Mouse (Mus musculus) frontal cortex, postnatal 25 days (tissue): Measurements from ENCODE around the gene Cryzl1.

Experiments
- DNase-seq, 2 experiments: peaks; one replicate each; pipeline ENCODE4 v3.0.0; 2022; ENCODE audit warnings: low spot score in 2 of 2

Cryzl1 gene

DNA sequence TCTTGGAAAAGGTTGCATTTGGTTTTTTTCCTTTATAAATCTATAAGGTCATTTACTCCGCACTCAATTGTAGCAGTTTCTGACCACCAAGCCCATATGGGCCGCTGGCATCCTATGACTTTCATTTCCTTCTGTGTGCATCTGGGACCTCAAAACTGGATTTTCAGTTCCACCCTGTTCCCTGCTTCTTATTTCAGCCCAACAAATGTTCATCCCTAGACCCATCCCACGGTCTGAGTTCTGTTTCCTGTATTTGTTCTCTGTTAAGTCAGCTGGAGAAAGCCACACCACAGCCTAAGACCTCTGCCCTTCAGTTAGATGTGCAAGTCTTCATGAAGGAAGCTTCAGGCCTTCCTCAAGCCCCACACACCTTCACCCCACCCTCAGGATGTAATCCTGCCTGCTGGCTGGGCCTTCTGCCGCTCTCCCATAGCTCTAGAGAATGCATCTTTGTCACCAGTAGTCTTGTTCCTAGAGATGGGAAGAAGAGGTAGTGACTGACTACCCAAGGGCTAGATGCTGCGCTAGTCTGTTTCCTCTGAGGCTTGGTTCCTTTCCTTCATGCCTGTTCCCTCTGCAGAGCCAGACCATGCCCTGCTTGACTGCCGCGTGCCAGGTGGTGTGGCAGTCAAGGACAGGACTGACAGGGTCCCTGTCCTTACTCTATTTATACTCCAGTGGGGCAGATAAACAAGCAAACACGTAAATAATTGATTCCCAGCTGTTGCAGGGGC is 11.6 kb upstream of the Cryzl1 start:
- DNase-seq = no peak

DNA sequence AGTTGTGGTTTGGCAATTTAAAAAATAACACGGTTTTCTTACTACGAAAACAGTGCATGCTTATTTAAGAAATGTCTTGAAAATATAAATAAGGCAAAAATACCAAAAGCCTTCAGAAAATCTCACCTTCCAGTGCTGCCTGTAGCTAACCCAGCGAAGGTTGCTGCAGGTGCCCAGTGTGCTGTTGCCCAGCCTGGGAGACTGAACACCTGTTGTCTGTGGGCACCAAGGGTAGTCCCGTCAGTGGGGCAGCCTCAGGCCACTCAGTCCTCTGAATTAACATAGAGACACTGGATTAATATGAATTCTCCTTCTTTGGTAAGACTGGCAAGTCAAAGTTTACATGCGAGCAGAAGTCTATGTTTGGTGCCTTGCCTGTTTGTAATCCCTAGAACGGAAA is 9.7 kb upstream of the Cryzl1 start:
- DNase-seq = no peak

DNA sequence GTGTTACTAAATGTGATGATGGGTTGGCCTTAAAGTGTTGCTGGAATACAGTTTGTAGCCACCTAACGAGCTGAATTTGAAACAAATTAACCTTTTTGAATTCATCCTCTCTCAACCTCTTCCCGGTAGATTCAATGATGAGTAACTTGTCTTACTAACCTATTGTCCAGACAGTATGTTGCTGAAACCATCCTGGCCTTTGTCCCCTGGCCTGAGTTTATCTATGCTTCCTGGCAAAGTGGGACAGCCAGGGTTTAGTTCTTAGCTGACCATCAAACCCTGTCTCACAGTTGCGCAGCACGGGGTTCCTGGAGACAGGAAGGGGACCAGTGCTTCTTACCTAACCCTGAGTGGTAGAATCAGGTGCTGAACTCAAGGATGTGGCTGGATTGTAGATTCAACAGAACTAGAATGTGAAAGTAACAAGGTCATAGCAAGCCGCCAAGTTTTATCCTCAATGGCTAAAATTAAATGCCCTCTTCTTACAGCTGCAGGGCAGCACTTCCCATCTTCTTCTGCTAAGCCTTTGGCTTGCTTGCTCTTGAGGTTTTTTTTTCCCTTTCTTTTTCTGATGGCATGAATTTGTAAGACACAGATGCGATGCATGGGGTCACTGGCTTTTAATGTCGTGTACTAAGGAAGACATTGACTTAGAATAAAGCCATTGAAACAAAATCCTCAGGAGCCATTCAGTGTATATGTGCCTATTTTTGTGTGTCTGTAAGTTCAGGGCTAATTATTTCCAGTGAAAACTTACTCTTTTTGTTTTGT is 7.5 kb upstream of the Cryzl1 start:
- DNase-seq = no peak

DNA sequence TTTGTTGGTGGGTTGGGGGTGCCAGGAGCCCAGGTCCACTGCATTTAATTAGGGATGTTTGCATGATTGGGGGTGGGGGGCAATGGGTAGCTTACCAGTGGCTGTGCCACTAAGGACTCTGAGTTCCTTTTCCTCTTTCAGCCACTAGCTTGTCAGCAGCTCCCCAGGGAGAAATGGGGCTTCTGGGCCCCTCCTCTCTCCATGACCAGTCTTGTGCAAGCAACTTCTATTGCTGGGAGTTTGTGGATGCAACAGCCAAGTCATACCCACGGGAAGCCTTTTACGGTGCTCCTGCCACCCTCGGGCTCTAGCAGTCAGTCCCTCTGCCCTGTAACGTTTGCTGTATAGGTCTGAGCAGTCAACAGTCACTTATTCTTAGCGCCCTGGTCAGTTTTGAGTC is 6.0 kb upstream of the Cryzl1 start:
- no peak for DNase-seq

DNA sequence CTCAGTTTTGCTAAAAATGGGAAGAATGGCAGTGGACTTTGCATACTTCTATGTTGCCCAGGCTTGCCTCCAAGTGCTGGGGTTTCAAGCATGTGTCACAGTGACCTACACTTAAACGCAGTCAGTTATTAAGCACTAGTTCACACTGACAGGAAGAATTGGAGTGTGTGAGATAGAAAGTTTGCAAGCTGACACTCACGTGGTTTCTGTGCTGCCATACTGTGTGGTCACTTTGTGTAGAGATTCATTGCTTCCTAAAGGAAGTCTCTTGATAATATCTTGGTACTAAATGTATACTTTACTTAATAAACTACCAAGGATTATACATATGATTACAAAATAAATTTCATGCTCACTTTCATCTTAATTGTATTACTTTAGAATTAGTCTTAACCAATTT is 4.0 kb upstream of the Cryzl1 start:
- no peak for DNase-seq

DNA sequence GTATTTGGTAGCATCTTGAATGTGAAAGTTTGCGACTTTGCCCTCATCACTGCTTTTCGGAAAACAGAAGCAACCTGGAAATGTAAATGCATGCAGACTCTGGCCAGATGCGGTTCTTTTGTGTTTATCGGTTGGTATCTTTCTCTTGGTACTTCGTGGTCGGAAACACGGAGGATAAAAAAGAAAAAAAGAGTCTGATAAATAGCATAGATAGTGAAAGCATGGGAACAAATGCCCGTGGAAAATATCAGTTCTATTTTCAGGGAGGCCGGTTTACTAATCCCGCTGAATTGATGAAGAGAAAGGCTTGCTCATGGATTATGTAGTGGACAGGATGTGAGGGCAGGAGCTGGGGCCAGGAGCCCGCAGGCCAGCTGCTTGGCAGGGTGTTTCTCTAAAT is 1.7 kb upstream of the Cryzl1 start:
- DNase-seq = no peak

DNA sequence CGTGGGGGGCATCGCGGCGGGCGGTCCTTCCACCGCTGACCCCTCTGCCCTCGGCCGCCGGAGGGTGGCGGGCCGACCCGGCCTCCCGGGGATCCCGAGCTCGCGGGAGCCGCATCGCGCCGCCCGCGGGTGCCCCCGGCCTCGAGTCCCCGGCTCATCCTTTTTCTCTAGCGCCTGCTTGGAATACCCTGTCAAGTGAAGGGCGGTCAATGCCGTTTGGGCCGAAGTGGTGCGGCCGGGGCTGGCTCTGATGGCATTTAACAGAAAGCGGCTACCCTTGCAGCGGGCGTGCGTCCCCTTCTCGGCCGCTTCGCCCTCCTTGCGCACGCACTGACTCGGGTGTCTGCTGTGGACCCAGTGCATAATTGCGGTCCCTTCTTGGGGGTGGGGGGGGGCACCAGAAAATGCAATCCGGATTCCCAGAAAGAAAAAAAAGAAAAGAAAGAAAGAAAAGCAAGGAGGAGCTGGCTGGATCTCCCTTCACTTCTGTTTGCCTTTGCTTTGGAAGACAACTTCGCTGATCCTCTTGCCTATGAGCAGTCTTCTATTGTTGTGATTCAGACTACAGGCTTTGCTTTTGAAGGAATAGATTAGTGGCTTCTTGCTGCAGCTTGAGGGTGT is 1.2 kb upstream of the Cryzl1 start:
- no peak for DNase-seq

DNA sequence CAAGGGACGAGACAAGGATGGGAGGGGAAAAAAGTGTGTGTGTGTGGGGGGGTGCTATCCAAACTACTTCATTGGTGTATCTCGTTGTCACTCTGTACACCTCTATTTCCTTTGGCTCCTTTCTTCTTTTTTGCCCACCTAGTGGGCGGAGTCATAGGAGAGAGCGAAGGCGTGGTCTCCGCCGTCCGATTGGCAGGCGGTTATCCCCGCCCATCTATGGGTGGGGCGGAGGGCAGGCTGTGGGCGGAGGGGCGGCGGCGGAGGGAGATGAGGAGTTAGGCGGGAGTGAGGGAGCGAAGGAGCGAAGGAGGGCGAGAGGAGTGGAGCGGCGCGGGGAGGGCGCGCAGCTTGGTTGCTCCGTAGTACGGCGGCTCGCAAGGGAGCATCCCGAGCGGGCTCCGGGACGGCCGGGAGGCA is 299 bp upstream of the Cryzl1 start, which contains the start of gene Itsn1:
TSS of gene Itsn1 (plus strand) at position 216 of the 417 bp plus-strand sequence.
- peak; percentile 84 to 93 for DNase-seq

DNA sequence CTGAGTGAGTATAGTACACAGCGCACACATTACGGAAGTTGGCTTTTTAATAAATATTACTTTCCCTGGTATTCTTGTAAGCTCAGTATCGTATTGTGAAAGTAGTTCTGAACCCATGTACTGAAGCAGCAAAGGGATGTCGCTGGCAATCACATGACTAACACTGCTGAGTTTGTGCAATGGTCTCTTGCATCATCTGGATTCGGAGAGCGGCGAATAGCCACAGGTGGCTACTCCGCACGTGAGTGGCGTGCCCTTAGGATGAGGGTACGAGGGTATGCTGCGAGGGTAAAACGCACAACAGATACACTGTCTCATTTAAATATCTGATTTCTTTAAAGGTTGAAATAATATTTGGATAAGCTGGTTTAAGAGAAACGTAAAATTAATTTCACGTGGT is 1.3 kb downstream of the Cryzl1 start:
- DNase-seq = no peak

DNA sequence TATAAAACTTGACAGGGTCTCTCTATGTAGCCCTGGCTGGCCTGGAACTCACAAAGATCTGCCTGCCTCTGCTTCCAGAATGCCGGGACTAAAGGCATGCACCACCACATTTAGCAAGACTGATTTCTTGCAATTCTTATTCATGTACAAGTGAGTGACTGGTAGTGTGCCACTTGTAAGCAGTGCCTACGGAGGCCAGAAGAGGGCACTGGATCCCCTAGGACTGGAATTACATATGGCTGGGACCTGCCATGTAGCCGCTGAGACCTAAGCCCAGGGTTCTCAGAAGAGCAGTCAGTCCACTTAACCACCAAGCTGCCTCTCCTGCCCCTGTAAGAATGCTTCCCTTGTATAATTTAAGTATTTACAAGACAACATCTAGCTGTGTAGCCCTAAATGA is 4.5 kb downstream of the Cryzl1 start:
- DNase-seq = no peak

DNA sequence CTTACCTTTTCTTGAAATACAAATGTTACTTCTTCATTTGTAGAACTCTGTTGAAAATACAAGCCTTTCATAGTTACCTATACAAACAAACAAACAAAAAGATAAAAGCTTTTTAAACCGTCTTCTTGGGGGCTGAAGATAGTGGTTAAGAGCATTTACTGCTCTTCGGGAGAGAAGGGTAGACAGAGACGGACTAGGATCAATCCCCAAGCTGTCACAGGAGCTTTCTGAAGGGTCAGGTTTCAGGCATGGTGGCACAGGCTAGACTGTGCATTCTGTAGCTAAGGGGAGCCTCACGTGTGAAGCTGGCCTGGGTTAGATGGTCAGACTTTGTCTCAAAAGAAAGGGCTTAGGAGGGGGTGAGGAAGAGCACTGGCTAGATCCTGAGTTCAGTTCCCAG is 11.4 kb downstream of the Cryzl1 start:
- DNase-seq = no peak

DNA sequence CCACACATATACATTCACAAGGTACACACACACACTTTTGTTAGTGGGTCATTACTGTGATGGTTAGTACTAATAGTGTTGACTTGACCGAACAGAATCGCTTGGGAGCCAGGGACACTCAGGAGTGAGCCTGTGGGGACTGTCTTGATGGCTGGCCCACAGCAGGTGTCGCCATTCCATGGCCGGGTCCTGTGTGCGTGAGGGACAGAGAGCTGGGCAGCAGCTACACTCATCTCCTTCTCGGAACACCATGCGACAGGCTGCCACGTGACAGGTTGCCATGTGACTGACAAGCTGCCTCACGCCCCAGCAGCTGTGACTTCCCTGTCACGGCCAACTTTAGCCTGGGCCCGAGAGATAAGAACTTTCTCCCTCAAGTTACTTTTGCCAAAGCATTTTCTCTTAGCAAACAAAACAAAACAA is 11.8 kb downstream of the Cryzl1 start:
- DNase-seq = no peak

DNA sequence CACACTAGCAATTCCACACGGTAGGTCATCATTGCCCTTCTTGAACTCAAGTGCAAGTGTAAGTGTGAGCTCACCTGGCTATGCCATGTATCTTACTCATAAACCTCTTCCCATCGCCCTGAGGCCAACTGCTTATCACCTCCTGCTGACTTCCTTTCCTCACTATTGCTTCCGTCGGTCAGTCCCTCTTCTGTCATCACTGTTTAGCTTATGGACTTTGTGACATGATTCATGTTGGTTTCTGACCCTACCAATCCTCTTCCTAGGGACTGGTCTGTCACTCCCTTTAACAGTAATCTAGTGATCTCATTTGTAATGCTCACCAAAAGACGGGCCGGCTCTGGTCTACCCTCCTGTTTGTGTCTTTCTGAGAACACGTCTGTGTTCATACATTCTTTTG is 18.5 kb downstream of the Cryzl1 start:
- DNase-seq = no peak

DNA sequence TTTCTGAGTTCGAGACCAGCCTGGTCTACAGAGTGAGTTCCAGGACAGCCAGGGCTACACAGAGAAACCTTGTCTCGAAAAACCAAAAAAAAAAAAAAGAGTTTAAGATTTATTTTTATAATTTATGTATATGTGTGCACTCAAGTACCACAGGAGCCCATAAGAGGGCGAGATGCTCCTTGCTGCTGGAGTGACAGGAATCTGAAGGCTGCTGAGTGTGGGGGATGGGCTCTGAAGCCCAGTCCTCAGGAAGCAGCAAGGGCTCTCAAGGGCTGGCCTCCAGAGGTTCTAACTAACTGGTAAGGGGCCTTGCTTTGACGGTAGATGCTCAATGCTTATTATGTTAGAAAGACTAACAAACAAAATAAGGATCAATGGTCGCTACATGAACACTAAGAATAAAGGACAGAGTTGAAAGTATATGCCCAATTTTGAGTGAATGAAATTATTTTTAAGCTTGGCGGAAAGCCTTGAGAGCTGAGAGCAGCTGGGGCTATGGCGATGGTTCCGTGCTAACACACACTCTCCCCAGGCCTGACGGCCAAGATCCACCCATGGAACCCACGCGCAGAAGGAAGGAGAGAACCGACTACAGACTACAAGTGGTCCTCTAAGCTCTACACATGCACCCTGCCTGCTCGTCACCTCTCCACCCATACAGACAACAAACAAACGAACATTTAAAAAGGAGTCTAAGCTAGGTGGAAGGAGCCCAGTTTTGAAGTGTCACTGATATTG is 24.0 kb downstream of the Cryzl1 start:
- DNase-seq = no peak

DNA sequence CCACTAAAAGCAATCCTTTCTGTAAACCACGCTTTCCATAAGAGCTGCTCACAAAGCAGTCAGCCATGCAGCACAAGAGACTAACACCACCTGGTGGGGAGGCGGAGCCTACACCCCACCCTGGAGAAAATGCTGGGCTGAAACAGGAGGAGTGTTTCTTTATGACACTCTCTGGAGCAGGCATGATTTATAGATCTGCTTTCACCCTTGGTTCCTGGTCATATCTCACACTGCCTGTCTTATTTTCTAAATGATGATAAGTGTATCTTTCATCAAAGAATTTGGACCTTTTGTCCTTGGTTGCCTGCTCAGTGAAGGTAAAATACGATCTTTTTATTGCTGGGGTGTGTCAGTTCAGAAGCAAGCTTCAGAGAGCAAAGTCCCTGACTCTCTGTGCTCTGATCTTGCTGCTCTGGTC is 26.0 kb downstream of the Cryzl1 start:
- DNase-seq = no peak

DNA sequence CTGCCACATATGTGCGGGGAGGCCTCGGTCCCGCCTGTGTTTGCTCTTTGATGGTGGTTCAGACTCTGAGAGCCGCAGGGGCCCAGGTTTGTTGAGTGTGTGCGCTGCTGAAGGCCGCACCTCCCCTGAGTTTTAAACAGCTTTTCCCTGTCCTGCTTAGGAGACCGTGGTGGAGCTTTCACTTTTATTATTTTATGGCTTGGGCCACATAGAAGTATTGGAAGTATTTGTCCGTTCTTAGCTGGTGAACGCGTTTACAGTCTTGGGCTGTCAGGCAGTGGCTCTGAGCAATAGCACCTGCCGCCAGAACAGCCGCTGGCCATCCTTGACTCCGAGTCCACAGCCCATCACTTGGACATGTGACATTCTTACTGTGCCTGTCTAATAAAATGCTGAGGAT is 26.9 kb downstream of the Cryzl1 start:
- no peak for DNase-seq

DNA sequence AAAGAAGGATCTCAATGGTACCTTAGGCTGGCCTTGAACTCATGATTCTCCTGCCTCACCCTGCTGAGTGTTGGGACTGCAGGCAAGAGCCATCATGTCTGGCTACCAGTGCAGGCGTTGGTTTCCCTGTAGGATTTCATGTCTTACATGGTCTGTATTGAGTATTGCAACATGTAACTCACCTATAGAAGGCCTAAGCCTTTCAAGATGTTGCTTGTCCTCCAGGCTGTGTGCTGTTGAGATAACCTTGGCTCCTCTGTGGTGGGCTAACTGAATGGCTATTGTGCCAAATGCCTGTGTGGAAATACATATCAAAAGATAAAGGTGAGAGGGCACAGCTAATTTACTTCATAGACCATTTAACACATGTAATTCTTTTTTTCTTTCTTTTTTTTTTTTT is 29.8 kb downstream of the Cryzl1 start:
- no peak for DNase-seq

DNA sequence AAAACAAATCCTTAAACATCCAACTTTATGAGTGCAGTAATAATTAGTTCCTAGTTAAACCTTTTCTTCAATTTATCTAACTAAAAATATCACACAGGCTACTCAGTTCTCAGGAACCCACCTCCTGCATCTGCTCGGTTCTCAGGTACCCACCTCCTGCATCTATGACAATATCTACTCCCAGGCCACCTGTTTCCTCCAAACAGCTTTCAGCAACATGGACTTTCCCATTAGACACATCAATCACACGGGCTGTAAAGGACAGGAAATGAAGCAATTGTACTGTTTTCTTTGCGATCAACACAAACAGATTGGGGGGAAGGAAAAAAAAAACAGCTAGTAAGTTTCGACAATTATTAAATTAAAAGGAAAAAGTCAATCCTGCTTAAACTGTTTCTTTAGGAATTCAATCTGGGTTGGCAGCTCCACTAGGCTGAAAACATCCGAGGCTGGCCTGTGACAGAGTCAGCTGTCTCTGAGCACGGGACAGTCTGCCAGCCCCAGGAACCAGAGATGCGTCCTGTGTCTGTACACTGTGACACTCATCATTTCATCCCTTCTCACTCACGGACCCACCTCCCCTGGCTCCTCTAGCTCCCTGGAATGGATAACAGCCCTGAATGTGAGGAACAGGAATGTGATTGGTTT is 33.5 kb downstream of the Cryzl1 start:
- no peak for DNase-seq

DNA sequence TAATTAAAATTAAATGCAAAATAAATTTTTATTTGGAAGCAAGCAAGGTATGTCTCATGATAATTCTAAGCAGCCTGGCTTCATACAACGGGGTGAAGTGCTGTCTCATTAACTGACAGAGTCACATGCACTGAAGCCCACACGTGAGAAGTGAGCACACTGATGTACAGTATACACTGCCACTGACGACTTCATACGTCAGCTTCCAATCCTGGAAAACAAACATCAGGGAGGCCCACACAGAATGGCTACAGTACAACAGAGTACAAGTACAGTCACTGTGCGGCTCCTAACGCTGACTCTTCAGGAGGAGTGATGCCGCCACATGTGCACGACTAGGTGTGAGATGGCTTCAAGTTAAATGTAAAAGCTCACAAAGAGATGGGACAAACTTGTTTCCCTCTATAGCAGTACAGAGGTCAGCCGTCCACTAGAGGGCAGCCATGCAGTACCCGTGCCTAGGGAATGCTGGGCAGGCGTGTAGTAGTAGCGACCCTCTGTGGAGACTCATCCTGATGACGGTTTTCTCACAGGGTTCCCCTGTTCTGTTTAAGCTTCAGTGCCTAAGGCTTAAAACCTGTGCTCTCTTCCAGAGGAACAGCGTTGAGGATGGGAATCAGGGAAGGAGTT is 34.2 kb downstream of the Cryzl1 start:
- peak; percentile 43 to 47 for DNase-seq

DNA sequence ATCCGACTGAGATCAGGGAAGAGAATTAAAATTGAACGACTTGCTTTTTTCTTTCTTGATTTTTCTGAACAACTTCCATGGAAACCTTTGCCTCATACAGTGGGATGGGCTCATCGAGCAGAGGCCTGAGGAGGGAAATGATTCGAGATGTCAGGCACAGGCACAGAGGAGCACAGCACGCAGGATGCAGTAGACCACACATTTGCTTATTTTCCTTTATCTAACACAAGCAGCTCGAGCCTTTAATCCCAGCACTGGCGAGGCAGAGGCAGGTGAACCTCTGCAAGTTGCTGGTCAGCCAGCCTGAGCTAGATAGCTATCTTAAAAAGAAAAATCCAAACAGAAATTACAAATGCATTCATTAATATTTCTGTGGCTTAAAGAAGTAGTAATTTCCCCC is 39.0 kb downstream of the Cryzl1 start:
- no peak for DNase-seq
